Mouse (Mus musculus) myocyte (in vitro differentiated cells): ENCODE results near the gene Mmp14.

Experiments used
- E2F4 ChIP-seq: IDR thresholded peaks from one replicate; pipeline ENCODE4 v1.6.1; 2011; ENCODE audit warnings: mild to moderate bottlenecking, control low read depth, moderate library complexity; ENCODE audit not compliant: insufficient read depth
- MYOD1 ChIP-seq, 3 experiments: IDR thresholded peaks; one replicate each; pipeline ENCODE4 v1.6.1; 2011; ENCODE audit warnings: control low read depth in 2 of 3, low read depth in 2 of 3, mild to moderate bottlenecking in 2 of 3, moderate library complexity in 1 of 3; ENCODE audit not compliant: insufficient read length in 2 of 3, control insufficient read depth in 1 of 3
- POLR2A ChIP-seq: IDR thresholded peaks from one replicate; pipeline ENCODE4 v1.6.1; 2011; ENCODE audit warnings: low read depth, mild to moderate bottlenecking, control low read depth, moderate library complexity; ENCODE audit not compliant: insufficient read length
- POLR2AphosphoS2 ChIP-seq: IDR thresholded peaks from one replicate; pipeline ENCODE4 v1.6.1; 2011; ENCODE audit warnings: low read depth, control low read depth; ENCODE audit not compliant: insufficient read length
- SRF ChIP-seq: IDR thresholded peaks from one replicate; pipeline ENCODE4 v1.6.1; 2011; ENCODE audit warnings: low read depth; ENCODE audit not compliant: control insufficient read depth, insufficient read length
- TCF12 ChIP-seq: IDR thresholded peaks from one replicate; pipeline ENCODE4 v1.6.1; 2011; ENCODE audit warnings: mild to moderate bottlenecking, control low read depth; ENCODE audit not compliant: poor library complexity, insufficient read depth, severe bottlenecking
- USF1 ChIP-seq: IDR thresholded peaks from one replicate; pipeline ENCODE4 v1.6.1; 2011; ENCODE audit warnings: low read depth, mild to moderate bottlenecking, control low read depth, moderate library complexity

GRCm38 (mm10) chr14:54424634-54425033, 6.8 kb upstream of the Mmp14 start:
- no peak for TF ChIP-seq POLR2A
- no peak for TF ChIP-seq MYOD1 (IDR thresholded peaks at IDR 0.05; ENCODE audit: control insufficient read depth in 1 of 3, insufficient read length in 2 of 3, low read depth in 2 of 3)
- no peak for TF ChIP-seq POLR2AphosphoS2
- no peak for TF ChIP-seq TCF12
- no peak for TF ChIP-seq USF1
- no peak for TF ChIP-seq SRF
- no peak for TF ChIP-seq E2F4
